Comparison of ENCODE assay signal across 8 mouse cellular contexts in genomic region chr17:34627093-34627942, GRCm38 (mm10). TPM values are rescaled to one million over a fixed set of nuclear protein-coding genes. Genes with fewer than 3 reads are reported as not detected.
A peak's percentile ranks its signal among the peaks of the same experiment; 100 is the strongest.
DNase-seq lines count a peak whose midpoint lies in the region; ATAC-seq lines count a peak whose summit lies in the region.

No protein-coding gene starts in this region.

- peak overlapping the region; percentile 94 for H3K27ac ChIP-seq in lung, embryonic 16.5 days (ENCODE audit: low read length)

- H3K4me1 ChIP-seq in lung, embryonic 16.5 days (replicated peaks; ENCODE audit: control insufficient read depth, insufficient read depth, low read length), result peaks cover 32% of the 10 kb centered on the region

- 0 out of 2 replicates have a peak, but pooled peaks cover 7% of the 10 kb centered on the region for H3K36me3 ChIP-seq in lung, embryonic 16.5 days (ENCODE audit: control insufficient read depth, insufficient read depth, low read length)

- peaks cover 35% of the 10 kb centered on the region for H3K27me3 ChIP-seq in lung, embryonic 16.5 days (ENCODE audit: control insufficient read depth, insufficient read depth, low read depth, low read length)

- peak; percentile 38 for ATAC-seq in frontal cortex, adult (ENCODE audit: low TSS enrichment)
- peak; percentile 42 to 57 for ATAC-seq in hematopoietic stem cell, adult 5-6 weeks (replicated peaks in 1 of 2; ENCODE audit: insufficient read depth in 1 of 2, low FRiP score in 2 of 2, low TSS enrichment in 1 of 2, low read depth in 1 of 2, poor library complexity in 2 of 2, severe bottlenecking in 2 of 2)
- ATAC-seq in lung, embryonic 16.5 days (ENCODE audit: low read depth), result peak; percentile 86

- peak overlapping the region; percentile 88 for H3K4me2 ChIP-seq in lung, embryonic 16.5 days (ENCODE audit: low read depth, low read length)

- peak overlapping the region; percentile 79 for H3K4me3 ChIP-seq in lung, embryonic 16.5 days (ENCODE audit: low read length)

- H3K9ac ChIP-seq in lung, embryonic 16.5 days (ENCODE audit: low read length), result peak overlapping the region; percentile 73

- H3K9me3 ChIP-seq in lung, embryonic 16.5 days (ENCODE audit: control insufficient read depth, low read length), result no peaks in the 10 kb centered on the region

- WGBS in lung, embryonic 16.5 days, result under 1% methylated on average over 38 of the region's 45 CpGs

- peak; percentile 87 for DNase-seq in MN1 (ENCODE audit: low spot score)
- peak; percentile 92 for DNase-seq in cerebellum, adult 9-11 months
- DNase-seq in layer of hippocampus, adult 8-10 months (ENCODE audit: low spot score in 2 of 2), result peak; percentile 82 to 86
- peak; percentile 84 for DNase-seq in ovary, adult 18-20 months (ENCODE audit: low spot score)
- DNase-seq in thymus, postnatal 0 days (ENCODE audit: low spot score), result peak; percentile 89

RNA-seq across cellular contexts. Expression of gene Ppt2, which starts 1.0 kb away (rescaled TPM):
- 23.2 and 27.6 TPM in 2 replicates for total RNA-seq in hematopoietic stem cell, adult 5-6 weeks (2017)
- 10 to 100 TPM; 40.2 to 53.2 (median 46.0) TPM for total RNA-seq in layer of hippocampus, adult 8-10 months (2022)
- 21.0 and 23.9 TPM in 2 replicates for polyA plus RNA-seq in lung, embryonic 16.5 days (2015; fragmentation: Nextera tagmentation; extraction: Ambion mirVana)
- 38.4 and 45.5 TPM in 2 replicates for polyA plus RNA-seq in thymus, postnatal 0 days (2015; fragmentation: Nextera tagmentation; extraction: Ambion mirVana)

RNA-seq across cellular contexts. Expression of gene Prrt1, which starts 2.0 kb away (rescaled TPM):
- 0.13 TPM in 1 of 2 replicates, not detected in the other for total RNA-seq in hematopoietic stem cell, adult 5-6 weeks (2017)
- total RNA-seq in layer of hippocampus, adult 8-10 months (2022), result 100 to 1,000 TPM; 211 to 266 (median 228) TPM
- 0.13 and 0.53 TPM in 2 replicates for polyA plus RNA-seq in lung, embryonic 16.5 days (2015; fragmentation: Nextera tagmentation; extraction: Ambion mirVana)
- polyA plus RNA-seq in thymus, postnatal 0 days (2015; fragmentation: Nextera tagmentation; extraction: Ambion mirVana), result 37.4 and 39.4 TPM in 2 replicates

RNA-seq across cellular contexts. Expression of gene Egfl8, which starts 11.5 kb away (rescaled TPM):
- total RNA-seq in hematopoietic stem cell, adult 5-6 weeks (2017), result 1.3 and 4.5 TPM in 2 replicates
- 1 to 10 TPM; 1.4 to 3.3 (median 2.4) TPM for total RNA-seq in layer of hippocampus, adult 8-10 months (2022)
- polyA plus RNA-seq in lung, embryonic 16.5 days (2015; fragmentation: Nextera tagmentation; extraction: Ambion mirVana), result 3.8 and 4.7 TPM in 2 replicates
- 3.1 and 3.3 TPM in 2 replicates for polyA plus RNA-seq in thymus, postnatal 0 days (2015; fragmentation: Nextera tagmentation; extraction: Ambion mirVana)

RNA-seq across cellular contexts. Expression of gene Fkbpl, which starts 17.2 kb away (rescaled TPM):
- total RNA-seq in hematopoietic stem cell, adult 5-6 weeks (2017), result 24.1 and 35.8 TPM in 2 replicates
- 10 to 100 TPM; 12.5 to 18.5 (median 15.2) TPM for total RNA-seq in layer of hippocampus, adult 8-10 months (2022)
- 15.2 and 17.5 TPM in 2 replicates for polyA plus RNA-seq in lung, embryonic 16.5 days (2015; fragmentation: Nextera tagmentation; extraction: Ambion mirVana)
- polyA plus RNA-seq in thymus, postnatal 0 days (2015; fragmentation: Nextera tagmentation; extraction: Ambion mirVana), result 12.5 TPM in 2 replicates

RNA-seq across cellular contexts. Expression of gene Atf6b, which starts 19.6 kb away (rescaled TPM):
- total RNA-seq in hematopoietic stem cell, adult 5-6 weeks (2017), result 12.3 and 19.9 TPM in 2 replicates
- total RNA-seq in layer of hippocampus, adult 8-10 months (2022), result 10 to 100 TPM; 74.1 to 82.9 (median 79.8) TPM
- 77.5 and 80.0 TPM in 2 replicates for polyA plus RNA-seq in lung, embryonic 16.5 days (2015; fragmentation: Nextera tagmentation; extraction: Ambion mirVana)
- 56.6 and 60.8 TPM in 2 replicates for polyA plus RNA-seq in thymus, postnatal 0 days (2015; fragmentation: Nextera tagmentation; extraction: Ambion mirVana)

Comparison
In these comparisons a context has a peak if more than half of its experiments do, and no peak if none do; other contexts are left out.
1. Peak in every context shown above with its lines: DNase-seq, ATAC-seq, H3K4me3 ChIP-seq and H3K27ac ChIP-seq.
2. RNA of gene Prrt1, which starts 2.0 kb away (total RNA-seq): 211 to 266 TPM in layer of hippocampus, adult 8-10 months; 0.13 TPM in hematopoietic stem cell, adult 5-6 weeks; every median in the first group is over 100 times any median in the second.